Mouse (Mus musculus) kidney, embryonic 14.5 days (tissue): ENCODE data around the gene Prss33. TPM values are rescaled to one million over a fixed set of nuclear protein-coding genes. Genes with fewer than 3 reads are reported as not detected.
A peak's percentile ranks its signal among the peaks of the same experiment; 100 is the strongest.

Source experiments
- ATAC-seq: fragments of 200-750 bp; cut with Nextera tagmentation; 2 replicates; pipeline ENCODE4 v1.8.0; 2017; ENCODE audit warnings: moderate number of reproducible peaks, mild to moderate bottlenecking, moderate TSS enrichment, moderate library complexity; ENCODE audit not compliant: low FRiP score, low TSS enrichment
- H3K27ac ChIP-seq: fragments of 300-500 bp; sonication (generic); 2 replicates; pipeline ENCODE4 v1.5.1; 2014; ENCODE audit warnings: low read depth, mild to moderate bottlenecking, low read length, moderate library complexity, mixed read lengths
- H3K27me3 ChIP-seq: fragments of 300-500 bp; sonication (generic); 2 replicates; pipeline ENCODE4 v1.6.1; 2014; ENCODE audit warnings: mild to moderate bottlenecking, low read length; ENCODE audit not compliant: control insufficient read depth, insufficient read depth
- H3K36me3 ChIP-seq: fragments of 300-500 bp; sonication (generic); 2 replicates; pipeline ENCODE4 v1.6.1; 2014; ENCODE audit warnings: low read length, mixed read lengths; ENCODE audit not compliant: control insufficient read depth, insufficient read depth
- H3K4me1 ChIP-seq: fragments of 300-500 bp; sonication (generic); 2 replicates; pipeline ENCODE4 v1.6.1; 2014; ENCODE audit warnings: low read length, mixed read lengths; ENCODE audit not compliant: control insufficient read depth, insufficient read depth
- H3K4me2 ChIP-seq: fragments of 300-500 bp; sonication (generic); replicated peaks from 2 replicates; pipeline ENCODE4 v1.6.1; 2014; ENCODE audit warnings: low read depth, mild to moderate bottlenecking, low read length
- H3K4me3 ChIP-seq: fragments of 300-500 bp; sonication (generic); 2 replicates; pipeline ENCODE4 v1.5.1; 2014; ENCODE audit warnings: mild to moderate bottlenecking, low read length
- H3K9ac ChIP-seq: fragments of 300-500 bp; sonication (generic); 2 replicates; pipeline ENCODE4 v1.6.1; 2014; ENCODE audit warnings: low read depth, mild to moderate bottlenecking, low read length, moderate library complexity
- H3K9me3 ChIP-seq: fragments of 300-500 bp; sonication (generic); 2 replicates; pipeline ENCODE4 v1.6.1; 2016; ENCODE audit warnings: low read length; ENCODE audit not compliant: control insufficient read depth
- WGBS: fragments of 180-500 bp; shearing (Covaris S2); extraction: QIAGEN DNeasy Blood & Tissue Kit; methylation state at CpG from one replicate; pipeline ENCODE4 v1.1.7; 2014; 5-methylcytosine and 5-hydroxymethylcytosine counted together
- polyA plus RNA-seq: library from polyadenylated mRNA; unstranded; fragments of >200 nt; fragmentation: Nextera tagmentation; extraction: Ambion mirVana; gene quantifications from 2 replicates; pipeline ENCODE4 v1.2.1, GENCODE M21; 2014

Prss33 gene
- polyA plus RNA-seq, 1 experiment from 2014 or later = 0.26 TPM

DNA sequence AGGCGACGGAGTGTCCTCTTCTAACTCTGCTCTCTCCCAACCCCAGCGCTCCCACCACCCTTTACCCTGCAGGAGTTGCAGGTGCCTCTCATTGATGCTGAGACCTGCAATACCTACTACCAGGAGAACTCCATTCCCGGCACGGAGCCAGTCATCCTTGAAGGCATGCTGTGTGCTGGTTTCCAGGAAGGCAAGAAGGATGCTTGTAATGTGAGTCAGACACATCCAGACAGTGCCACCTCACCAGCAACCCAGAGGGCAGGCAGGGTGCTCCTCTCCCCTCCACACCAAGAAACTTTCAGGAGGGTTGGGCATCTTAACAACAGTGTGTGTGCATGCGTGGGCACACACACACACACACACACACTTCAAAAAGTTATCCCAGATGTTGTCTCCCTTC, 21.3 kb upstream of the Prss33 start:
- no peaks in the 10 kb centered on the region for H3K4me1 ChIP-seq
- no peaks in the 10 kb centered on the region for H3K9me3 ChIP-seq
- no peak for ATAC-seq
- H3K9ac ChIP-seq = no peak overlapping the region
- H3K36me3 ChIP-seq = no peaks in the 10 kb centered on the region
- no peak overlapping the region for H3K27ac ChIP-seq
- 79% methylated on average over 6 of the region's 6 CpGs for WGBS
- no peak overlapping the region for H3K4me2 ChIP-seq
- H3K4me3 ChIP-seq = no peak overlapping the region
- H3K27me3 ChIP-seq = no peaks in the 10 kb centered on the region

DNA sequence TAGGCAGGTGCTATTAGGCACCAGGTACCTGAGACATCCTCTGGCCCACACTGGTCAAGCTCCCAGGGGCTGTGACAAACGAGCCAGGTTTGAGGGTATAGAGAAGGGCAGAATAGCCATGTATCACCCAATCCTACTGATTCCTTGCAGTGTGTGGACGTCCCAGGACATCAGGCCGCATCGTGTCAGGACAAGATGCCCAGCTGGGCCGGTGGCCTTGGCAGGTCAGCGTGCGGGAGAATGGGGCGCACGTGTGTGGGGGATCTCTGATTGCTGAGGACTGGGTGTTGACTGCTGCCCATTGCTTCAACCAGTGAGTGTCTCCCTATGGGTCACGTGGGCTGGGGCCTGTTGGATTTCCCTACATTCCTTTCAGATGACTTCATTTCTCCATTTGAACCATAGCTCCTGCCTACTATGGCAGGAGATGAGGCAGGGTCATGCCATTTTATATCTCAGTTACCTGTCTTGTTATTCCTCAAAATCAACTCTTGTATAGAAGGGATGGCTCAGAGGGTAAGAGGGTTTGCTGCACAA, 18.4 kb upstream of the Prss33 start:
- H3K36me3 ChIP-seq = no peaks in the 10 kb centered on the region
- 88% methylated on average over 10 of the region's 10 CpGs for WGBS
- 0 out of 2 replicates have a peak, but pooled peaks cover 2% of the 10 kb centered on the region for H3K9me3 ChIP-seq
- H3K4me1 ChIP-seq = no peaks in the 10 kb centered on the region
- H3K4me3 ChIP-seq = no peak overlapping the region
- H3K9ac ChIP-seq = no peak overlapping the region
- ATAC-seq = no peak
- H3K27me3 ChIP-seq = no peaks in the 10 kb centered on the region
- H3K27ac ChIP-seq = no peak overlapping the region
- no peak overlapping the region for H3K4me2 ChIP-seq

DNA sequence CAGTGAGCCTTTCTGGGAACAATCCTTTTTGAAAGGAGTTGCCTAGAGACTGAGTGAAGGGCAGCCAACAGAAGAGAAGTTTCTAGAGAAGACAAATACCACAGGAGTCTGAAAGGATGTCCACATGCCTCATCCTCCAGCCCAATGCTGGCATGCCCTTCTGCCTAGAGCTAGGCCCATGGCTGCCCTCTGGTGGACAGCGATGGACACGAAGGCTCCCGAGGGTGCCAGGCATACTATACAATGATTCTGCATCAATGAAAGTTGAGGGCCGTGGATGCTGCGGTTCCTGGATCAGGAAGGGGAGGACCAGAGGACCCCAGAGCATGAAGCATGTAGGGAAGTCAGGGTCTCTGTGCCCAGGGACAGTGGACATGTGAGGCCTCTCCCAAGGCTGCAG, 17.4 kb upstream of the Prss33 start:
- peak; percentile 25; the same call in 1 of the 2 replicates for ATAC-seq
- Histone ChIP-seq H3K9me3 (0 out of 2 replicates have a peak, but pooled peaks cover 2% of the 10 kb centered on the region), H3K27ac (no peak overlapping the region), H3K4me3 (no peak overlapping the region), H3K4me2 (no peak overlapping the region), H3K36me3 (no peaks in the 10 kb centered on the region), H3K27me3 (no peaks in the 10 kb centered on the region), H3K9ac (no peak overlapping the region), H3K4me1 (no peaks in the 10 kb centered on the region)
- 40% methylated on average over 5 of the region's 5 CpGs for WGBS

DNA sequence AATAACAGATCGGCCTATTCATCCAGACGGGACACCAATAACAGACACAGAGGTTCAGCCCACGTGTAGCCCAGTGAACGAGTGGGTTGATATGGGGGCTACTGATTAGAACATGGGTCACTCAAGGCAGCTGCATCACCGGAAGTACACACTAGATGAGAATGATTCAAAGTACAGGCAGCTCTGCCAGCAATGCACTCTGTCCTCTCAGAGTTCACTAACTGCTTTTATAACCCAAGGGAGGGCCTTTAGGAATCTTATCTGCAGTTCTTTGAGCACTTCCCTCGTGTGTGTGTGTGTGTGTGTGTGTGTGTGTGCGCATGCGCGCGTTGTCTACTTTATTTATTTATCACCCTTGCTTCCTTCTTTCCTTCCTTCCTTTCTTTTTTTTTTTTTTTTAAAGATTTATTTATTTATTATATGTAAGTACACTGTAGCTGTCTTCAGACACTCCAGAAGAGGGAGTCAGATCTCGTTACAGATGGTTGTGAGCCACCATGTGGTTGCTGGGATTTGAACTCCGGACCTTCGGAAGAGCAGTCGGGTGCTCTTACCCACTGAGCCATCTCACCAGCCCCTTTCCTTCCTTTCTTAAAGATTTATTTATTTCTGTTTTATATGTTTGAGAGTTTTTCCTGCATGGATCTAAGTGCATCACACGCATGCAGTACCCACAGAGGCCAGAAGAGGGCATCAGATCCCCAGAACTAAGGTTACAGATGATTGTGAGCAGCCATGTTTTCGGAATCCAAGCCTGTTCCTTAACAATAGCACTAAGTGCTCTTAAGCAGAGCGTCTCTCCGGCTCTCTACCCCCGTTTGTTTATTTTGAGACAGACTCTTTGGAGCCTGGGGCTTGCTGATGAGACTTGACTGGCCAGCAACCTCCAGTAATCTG, 15.2 kb upstream of the Prss33 start:
- Histone ChIP-seq H3K9ac (no peak overlapping the region), H3K4me2 (no peak overlapping the region), H3K4me1 (no peaks in the 10 kb centered on the region), H3K4me3 (no peak overlapping the region), H3K27ac (no peak overlapping the region), H3K27me3 (no peaks in the 10 kb centered on the region), H3K9me3 (0 out of 2 replicates have a peak, but pooled peaks cover 2% of the 10 kb centered on the region), H3K36me3 (no peaks in the 10 kb centered on the region)
- no peak for ATAC-seq
- 56% methylated on average over 18 of the region's 19 CpGs for WGBS

DNA sequence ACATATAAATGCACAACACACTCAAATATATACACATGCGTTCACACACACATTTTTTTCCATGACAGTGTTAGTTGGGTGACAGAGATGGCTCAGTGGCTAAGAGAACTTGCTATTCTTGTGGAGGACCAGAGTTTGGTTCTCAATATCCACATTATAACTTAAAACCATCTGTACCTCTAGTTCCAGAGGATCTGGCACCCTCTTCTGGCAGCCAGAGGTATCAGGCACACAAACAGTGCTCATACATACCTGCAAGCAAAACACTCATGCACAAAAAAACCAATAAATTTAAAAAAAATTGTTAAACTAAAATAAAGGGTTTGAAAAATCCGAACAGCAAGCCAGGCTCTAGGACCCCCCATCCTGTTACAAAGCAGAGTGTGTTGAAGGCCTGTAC, 14.2 kb upstream of the Prss33 start:
- Histone ChIP-seq H3K27ac (no peak overlapping the region), H3K27me3 (no peaks in the 10 kb centered on the region), H3K9ac (no peak overlapping the region), H3K4me1 (no peaks in the 10 kb centered on the region), H3K4me3 (no peak overlapping the region), H3K36me3 (no peaks in the 10 kb centered on the region), H3K4me2 (no peak overlapping the region), H3K9me3 (0 out of 2 replicates have a peak, but pooled peaks cover 2% of the 10 kb centered on the region)
- WGBS = 70% methylated on average over 2 of the region's 2 CpGs
- ATAC-seq = no peak

DNA sequence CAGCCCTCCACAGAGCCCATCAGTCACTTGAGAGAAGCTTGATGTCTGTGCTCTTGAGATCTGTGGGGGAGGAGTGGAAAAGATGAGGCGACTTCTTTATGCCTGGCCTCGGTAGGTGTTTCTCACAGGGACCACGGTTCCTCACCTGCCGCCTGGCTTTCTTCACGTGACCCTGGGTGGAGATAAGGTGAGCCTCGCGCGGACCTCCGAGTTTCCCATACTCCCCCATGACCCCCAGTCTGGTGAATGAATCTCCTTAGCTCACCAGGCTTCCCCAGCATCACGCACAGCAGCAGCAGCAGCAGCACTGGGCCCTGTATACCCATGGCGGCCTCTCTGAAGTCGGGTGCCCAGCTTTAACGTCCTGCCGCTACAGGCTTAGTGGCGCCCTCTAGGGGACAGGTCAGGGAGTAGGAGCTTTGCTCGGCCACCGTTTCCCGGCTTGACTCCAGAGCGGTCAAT, 8.0 kb upstream of the Prss33 start, which contains the start of the genes Prss32 and Prss41:
Gene Prss32 (plus strand): TSS at position 44 of the 462 bp plus-strand sequence.
Gene Prss41 (minus strand): TSS at position 361 of the 462 bp plus-strand sequence.
- ATAC-seq = peak; percentile 54
- H3K36me3 ChIP-seq = no peaks in the 10 kb centered on the region
- H3K27ac ChIP-seq = no peak within 1 kb of the TSS
- H3K9me3 ChIP-seq = no peaks in the 10 kb centered on the region
- WGBS = 16% methylated on average over 19 of the region's 19 CpGs
- H3K27me3 ChIP-seq = no peaks in the 10 kb centered on the region
- peak within 1 kb of the TSS; percentile 1; the same call in 1 of the 2 replicates for H3K9ac ChIP-seq
- peak within 1 kb of the TSS; percentile 34 for H3K4me2 ChIP-seq
- peak within 1 kb of the TSS; percentile 18 for H3K4me3 ChIP-seq
- H3K4me1 ChIP-seq = no peaks in the 10 kb centered on the region

DNA sequence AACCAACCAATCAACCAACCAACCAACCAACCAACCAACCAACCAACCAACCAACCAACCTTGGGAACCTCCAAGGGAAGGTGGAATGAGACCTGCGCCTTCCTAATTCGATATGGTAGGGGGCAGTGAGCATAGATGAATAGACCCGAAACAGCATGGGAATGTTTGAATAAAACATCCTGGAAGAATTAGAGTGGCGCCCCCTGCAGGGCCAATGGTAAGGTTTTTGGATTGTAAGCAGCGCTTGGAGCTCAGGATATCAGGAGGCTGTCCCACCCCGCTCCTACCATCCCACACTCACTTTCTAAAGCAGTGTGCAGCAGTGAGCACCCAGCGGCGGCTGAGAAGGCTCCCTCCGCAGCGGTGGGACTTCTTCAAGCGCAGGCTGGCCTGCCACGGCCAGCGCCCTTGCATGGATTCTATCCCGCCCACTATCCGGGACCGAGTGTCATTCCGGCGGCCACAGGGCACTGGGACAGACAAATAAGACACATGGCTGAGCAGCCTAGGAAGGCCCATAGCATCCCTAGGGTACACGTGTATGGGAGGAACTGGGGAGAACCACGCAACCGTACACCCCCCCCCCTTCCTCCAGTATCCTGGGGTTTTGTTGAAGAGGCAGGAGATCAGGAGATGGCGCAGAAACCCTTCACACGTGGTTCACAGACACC, 7.4 kb upstream of the Prss33 start:
- H3K36me3 ChIP-seq = no peaks in the 10 kb centered on the region
- H3K4me1 ChIP-seq = no peaks in the 10 kb centered on the region
- peak; percentile 55 for ATAC-seq
- peak overlapping the region; percentile 34 for H3K4me2 ChIP-seq
- H3K9me3 ChIP-seq = no peaks in the 10 kb centered on the region
- no peak overlapping the region for H3K27ac ChIP-seq
- H3K4me3 ChIP-seq = peak overlapping the region; percentile 18; the same call in 1 of the 2 replicates
- no peaks in the 10 kb centered on the region for H3K27me3 ChIP-seq
- 49% methylated on average over 23 of the region's 23 CpGs for WGBS
- 0 out of 2 replicates have a peak overlapping the region, but pooled peaks have one; percentile 1 for H3K9ac ChIP-seq

DNA sequence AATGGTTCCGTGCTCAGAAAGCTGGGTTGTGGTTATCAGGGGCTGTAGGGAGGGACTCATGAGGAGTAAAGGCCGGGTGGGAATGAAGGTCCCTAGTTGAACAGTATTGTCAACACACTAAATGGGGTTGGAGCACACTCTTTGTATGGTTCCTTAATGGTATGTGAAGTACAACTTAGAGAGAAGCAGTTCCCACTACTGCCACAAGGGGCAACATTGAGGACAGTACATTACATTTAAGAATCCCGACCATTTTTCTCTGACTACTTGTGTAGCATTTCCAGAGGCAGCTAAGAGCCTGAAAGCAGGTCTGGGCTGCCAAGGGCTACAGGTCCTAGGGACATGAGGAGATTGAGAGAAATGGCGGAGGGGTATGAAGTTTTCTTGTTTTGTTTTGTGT, 5.3 kb upstream of the Prss33 start:
- Histone ChIP-seq H3K4me3 (no peak overlapping the region), H3K4me1 (no peaks in the 10 kb centered on the region), H3K4me2 (no peak overlapping the region), H3K27ac (no peak overlapping the region), H3K9me3 (no peaks in the 10 kb centered on the region), H3K27me3 (no peaks in the 10 kb centered on the region), H3K36me3 (no peaks in the 10 kb centered on the region), H3K9ac (no peak overlapping the region)
- ATAC-seq = no peak
- 35% methylated on average over 4 of the region's 4 CpGs for WGBS
